Mouse (Mus musculus): ENCODE measurements around the gene Shb.

GRCm38 (mm10) chr4:45412433-45413192, 119.7 kb downstream of the Shb start:
- no peak for TF ChIP-seq CTCF (IDR thresholded peaks at IDR 0.05; ENCODE audit: control insufficient read depth, insufficient read depth, low read length)
- TF ChIP-seq POLR2A (IDR thresholded peaks at IDR 0.05; ENCODE audit: borderline replicate concordance, control insufficient read depth, low read depth, low read length) = no peak

Measured in bone marrow, adult 2 months (tissue).